Mouse (Mus musculus) brain, adult 2 months (tissue): Measurements from ENCODE around the gene Dscaml1.

Experiments used
- DNase-seq: peaks from one replicate; pipeline ENCODE4 v3.0.0; 2011; ENCODE audit warnings: low read depth, low spot score

Gene Dscaml1

DNA sequence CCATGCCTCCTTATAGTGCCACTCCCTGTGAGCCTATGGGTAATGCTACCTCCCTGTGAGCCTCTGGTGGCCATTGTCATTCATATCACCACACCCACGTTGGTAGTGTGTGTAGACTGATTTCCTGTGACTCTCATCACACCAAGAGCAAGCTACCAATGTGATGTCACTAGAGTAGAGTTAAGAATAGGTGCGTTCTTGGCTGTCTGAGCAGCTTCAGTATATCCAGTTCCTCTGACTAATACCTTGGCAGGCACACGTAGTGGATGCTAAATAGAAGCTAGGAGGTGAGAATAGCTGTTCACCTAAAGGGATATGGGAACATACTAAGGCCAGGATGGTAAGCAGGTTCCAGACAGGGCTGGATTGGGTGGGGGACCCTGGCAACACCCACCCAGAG, 143.3 kb downstream of the Dscaml1 start:
- peak; percentile 67 for DNase-seq

DNA sequence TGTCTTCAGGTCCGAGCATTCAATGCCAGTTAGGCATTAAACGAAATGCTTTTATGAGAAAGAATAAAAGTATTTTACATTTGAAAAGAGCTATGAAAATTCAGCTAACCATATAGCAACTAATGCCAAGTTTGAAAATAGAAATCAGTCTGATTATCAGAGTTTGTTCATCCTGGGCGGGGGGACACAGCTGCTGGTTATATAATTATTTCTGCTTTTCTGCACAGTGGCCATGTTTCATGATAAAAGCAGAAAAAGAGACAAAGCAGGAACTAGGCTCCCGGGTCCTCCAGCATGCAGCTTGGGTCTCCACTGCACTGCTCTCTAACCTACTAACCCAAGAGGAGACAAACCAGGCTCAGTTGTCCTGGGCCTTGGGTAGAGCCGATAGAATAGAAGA, 143.9 kb downstream of the Dscaml1 start:
- DNase-seq, result no peak

- DNase-seq, result no peak
Observed at GRCm38 (mm10) chr9:45572787-45573492, 146.5 kb downstream of the Dscaml1 start.

DNA sequence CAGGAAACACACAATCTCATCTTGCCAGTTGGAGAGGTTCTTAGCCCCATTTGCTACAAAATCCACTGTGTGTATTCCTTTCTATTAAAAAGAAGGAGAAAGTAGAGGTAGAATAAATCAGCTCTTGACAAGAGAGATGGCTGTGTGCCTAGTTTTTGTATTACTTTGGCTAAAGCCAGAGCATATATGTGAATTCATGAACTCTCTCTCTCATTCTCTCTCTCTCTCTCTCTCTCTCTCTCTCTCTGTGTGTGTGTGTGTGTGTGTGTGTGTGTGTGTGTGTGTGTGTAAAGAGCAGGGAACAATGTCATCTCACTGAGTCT, 147.0 kb downstream of the Dscaml1 start:
- DNase-seq, result no peak

DNA sequence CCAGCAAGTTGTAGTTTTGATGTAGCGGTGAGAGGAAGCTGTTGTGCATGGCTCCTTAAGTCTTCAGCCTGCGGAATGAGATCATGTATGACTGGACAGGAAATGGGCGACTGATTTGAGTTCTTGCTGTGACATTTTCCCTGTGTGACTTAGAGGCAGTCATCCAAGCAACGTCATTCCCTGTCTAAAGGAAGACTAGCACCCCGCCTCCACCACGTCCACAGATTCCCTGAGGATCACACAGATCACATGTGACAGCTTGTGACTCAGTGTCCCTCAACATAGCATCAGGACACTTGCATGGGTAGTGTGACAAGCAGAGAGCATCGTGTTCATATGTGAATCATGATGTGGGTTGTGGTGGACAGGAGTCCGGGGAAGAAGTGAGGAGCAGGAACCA, 147.6 kb downstream of the Dscaml1 start:
- peak; percentile 51 for DNase-seq

DNA sequence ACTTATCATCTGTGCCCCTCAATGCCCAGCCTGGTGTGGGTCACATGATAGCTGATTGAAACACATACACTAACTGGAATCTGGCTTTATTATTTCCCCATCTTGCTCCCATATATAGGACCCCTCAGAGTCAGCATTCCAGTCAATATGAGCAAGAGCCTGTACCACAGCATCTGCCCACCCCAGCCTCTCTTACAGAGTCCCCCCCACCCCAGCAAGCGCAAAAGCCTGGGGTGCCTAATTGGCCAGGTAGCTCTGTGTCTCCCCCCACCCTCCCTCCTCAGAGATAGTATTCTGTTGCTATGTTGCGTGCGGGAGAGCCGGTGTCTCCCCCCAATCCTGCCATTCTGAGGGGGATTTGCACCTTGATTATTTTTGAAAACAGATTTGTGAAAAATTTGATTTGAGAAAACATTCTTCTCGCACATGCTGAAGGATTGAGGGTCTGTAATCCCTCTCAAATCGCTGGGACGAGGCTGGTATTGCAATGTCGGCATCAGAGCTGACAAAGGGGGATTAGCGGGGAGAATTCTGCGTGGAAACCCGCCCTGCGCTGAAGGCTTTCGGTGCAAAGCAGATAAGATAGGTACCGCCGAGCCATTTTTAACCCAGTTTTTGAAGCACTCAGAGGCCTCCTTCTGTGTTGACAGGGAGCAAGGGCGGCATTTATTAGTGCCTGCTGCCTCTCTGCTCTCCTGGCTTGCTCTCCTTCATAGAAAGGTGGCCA, 153.8 kb downstream of the Dscaml1 start:
- DNase-seq, result no peak

DNA sequence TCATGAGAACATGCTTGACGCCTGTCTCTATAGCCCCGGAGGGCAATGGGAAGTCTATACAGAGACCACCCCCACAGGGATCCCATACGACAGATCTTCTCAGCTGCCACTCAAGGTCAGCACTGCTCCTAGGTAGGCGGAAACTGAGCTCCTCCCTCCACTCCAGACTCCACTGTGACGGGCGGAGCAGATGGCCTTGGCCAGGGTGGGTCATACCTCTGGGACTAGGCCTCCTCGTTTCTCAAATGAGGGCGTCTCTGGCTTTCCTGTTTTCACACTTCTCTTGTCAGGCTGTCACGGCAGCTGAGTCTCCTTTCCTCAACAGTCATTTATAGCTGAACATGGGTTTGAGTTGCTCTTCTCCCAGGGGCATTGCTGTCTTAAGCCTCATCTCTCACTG, 160.0 kb downstream of the Dscaml1 start:
- DNase-seq, result no peak

DNA sequence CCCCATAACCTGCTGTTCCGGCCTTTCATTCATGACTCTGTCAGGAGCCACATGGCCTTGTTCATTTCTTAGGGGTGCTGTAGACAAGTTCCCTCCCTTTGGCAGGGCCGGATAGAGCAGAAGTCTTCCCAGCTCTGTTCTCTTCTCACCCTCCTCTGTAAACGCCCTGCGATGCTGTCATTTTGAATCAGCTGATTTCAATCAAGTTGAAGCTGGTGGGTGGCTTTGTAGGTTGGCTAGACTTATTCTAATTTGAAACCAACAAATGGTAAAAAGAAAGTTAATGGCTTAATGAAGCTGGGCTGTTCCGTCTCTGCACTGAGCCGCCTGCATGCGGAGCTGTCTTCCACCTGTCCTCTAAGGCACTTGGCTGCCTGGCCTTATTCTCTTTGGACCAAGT, 161.3 kb downstream of the Dscaml1 start:
- peak; percentile 80 for DNase-seq

DNA sequence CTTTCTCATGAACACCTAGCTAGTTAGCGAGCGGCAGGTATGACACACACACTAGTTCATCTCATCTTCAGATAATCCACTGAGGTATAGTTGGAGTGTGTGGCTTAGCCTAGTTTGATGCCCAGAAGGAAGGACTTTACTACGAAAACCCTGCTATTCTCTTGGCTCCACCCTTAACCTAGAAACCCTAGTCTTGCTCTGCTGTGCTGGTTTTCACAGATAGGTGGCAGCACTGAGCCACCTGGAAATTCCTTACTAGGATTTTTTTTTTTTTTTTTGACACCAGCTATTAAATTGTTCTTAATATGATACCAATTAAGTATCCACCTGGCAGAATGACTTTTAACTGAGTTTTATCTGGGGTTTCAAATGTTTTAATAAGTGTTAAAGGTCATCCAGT, 163.4 kb downstream of the Dscaml1 start:
- DNase-seq, result peak; percentile 74

GRCm38 (mm10) chr9:45591061-45591460, 164.6 kb downstream of the Dscaml1 start:
- DNase-seq, result peak; percentile 50

GRCm38 (mm10) chr9:45592374-45592773, 165.9 kb downstream of the Dscaml1 start:
- peak; percentile 99 for DNase-seq

DNA sequence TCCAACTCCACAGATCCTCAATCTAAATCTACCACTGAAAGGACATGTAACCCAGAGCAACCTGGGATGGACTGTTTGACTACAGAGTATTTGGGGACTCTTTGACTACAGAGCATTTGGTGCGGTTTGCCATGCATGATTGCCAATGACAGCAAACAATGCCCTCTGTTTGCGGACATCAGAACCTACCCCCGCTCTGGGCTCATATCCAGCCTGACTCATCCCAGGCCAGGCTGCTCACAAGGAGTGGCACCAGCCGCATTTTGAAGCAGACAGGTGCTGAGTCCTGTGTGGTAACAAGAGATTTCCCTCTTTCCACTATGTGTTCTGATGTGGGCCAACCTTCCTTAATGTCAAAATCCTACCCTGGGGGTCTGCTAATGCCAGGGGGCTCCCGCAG, 171.7 kb downstream of the Dscaml1 start:
- DNase-seq, result peak; percentile 95

DNA sequence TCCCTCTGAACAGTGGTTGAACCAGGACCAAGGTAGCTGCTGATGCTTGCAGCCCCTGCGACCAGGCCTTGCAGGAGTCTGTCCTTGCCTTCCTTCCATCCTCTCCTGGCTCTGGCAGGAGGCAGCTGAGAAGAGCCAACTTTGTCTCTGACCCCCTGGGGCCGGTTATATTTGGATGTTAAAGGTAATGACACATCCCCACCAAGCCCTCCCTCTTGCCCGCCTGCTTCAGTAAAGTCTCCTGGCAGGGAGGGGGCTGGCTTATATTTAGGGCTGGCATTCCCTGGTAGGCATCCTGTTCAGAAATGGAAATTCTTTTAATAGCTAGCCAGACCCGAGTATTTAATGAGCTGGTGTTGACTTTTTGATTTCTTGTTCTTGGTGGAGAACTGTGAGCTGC, 172.9 kb downstream of the Dscaml1 start:
- peak; percentile 87 for DNase-seq

- DNase-seq, result peak; percentile 94
Observed at GRCm38 (mm10) chr9:45607337-45607736, 180.9 kb downstream of the Dscaml1 start.

DNA sequence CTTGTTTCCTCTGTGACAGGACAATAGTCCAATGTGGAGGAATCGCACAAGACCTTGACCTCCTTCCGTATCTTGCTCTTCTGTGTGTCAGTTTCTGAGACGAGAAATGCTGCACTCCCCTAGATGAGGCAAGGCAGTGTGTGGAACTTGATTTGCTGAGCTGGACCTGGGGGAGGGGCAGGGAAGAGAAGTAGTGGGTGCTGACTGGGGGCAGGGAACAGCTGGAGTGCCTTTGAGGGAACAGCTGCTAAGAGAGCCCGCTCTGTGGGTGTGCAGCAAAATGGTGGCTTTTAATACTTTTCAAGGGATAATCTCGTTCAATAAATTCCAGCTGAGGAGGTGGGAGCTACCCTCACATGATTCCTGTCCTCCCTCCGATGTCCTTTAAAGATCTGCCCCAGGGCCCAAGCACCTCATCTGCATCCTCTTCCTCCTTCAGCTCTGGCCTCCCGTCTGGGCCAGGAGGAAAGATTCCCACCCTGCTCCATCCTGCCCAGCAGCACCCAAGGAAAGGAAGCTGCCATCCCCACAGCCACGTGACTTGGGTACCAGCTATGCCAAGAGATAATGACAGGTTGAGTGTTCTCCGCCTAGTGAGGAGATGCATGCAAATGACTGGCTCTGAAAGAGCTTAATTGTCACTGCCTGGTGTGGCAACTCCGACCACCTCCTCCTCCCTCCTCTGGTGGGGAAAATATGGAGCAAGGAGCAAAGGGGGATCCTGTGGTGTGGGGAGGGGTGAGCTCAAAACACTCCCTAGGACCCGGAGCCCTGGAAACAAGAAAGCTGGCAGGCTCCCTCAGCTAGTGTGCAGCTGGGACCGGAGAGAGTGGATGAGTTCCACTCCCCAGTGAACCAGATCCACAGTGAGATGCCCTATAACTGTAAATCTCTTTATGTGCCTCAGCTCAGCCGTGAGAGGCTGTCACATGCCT, 181.9 kb downstream of the Dscaml1 start:
- DNase-seq, result peak; percentile 91

- peak; percentile 53 for DNase-seq
Observed at GRCm38 (mm10) chr9:45610336-45611060, 184.1 kb downstream of the Dscaml1 start.

DNA sequence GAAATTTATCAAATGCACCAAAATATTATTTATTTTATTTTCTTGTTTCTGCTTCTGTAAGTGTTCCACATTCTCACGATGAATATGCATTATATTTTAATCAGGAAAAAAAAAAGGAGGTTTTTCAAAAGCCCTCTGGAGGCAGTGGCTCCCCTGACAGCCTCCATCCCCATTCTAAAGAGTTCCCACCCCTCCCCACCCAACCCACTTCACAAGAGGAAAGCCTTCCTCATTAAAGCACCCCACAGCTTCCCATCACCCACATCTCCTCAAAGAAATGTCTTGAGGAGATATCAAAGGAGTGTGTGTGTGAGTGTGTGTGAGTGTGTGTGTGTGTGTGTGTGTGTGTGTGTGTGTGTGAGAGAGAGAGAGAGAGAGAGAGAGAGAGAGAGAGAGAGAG, 188.2 kb downstream of the Dscaml1 start:
- no peak for DNase-seq

DNA sequence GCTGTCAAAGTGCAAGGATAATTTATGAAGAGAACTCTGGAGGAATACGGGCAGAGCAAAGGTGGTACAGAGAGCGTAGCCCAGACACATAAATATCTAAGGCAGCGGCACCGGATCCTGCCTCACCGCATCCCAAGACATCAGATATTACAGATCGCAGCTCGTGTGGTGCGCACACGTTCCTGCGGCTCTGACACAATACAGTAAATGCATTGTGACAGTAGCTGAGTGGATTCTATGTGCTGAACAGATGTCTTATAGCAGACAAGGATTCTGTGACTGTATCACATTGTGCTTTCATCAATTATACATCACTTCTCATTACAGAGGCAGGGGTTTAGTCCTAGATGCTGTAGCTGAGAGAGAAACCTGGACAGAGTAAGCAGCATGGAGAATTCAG, 191.5 kb downstream of the Dscaml1 start:
- DNase-seq, result no peak

- peak; percentile 47 for DNase-seq
Observed at GRCm38 (mm10) chr9:45618443-45618842, 192.0 kb downstream of the Dscaml1 start.

DNA sequence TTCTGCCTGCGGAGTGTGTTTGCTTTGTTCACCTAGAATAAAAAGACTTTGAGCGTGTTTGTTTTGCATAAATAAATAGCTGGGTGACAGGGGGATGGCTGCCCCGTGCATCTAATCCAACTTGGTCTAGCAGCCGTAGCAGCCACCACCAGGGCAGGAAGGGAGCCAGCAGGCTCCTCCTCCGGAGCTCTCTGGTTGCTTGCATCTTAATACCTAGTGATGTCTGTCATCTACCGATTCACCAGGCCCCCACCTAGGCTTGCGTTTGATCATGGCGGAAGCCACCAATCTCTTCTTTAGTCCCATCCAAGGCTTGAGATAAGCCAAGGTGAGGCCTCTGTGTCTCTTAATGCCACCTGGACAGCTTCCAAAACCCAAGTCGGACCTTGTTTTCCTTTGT, 193.6 kb downstream of the Dscaml1 start:
- peak; percentile 50 for DNase-seq

DNA sequence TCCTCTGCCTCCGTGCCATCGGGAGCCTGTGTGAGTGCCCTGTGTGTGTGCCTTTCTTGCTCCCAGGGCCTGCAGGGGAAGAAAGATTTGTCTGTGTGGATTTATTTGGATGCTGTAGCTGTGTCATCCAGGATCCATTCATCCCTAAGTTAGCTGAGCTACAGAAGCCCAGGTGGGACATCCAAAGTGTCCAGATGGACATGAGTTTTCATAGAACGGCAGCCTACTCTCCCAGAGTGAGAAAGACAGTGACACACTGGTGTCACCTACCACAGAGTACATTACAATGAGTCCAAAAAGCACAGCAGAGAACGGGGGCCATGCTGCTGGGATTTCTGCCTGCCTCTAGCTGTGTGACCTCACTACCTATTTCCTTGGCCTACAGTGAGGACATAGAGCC, 194.5 kb downstream of the Dscaml1 start:
- peak; percentile 47 for DNase-seq
